In genomic region chr4:34661514-34661913, GRCm38 (mm10) we compare ENCODE assay signal across 22 mouse cellular contexts. TPM values are rescaled to one million over a fixed set of nuclear protein-coding genes. Genes with fewer than 3 reads are reported as not detected.
DNase-seq lines count a peak whose midpoint lies in the region; ATAC-seq lines count a peak whose summit lies in the region.
"Had no signal": no experiment of that assay in that cellular context is flagged by ENCODE, and none has a peak within 500 bp of the region (broad histone marks: within the 10 kb centered on the region; RNA-seq: fewer than 3 reads in every experiment).

No protein-coding gene starts in this region.

- H3K9me3 ChIP-seq in liver, embryonic 13.5 days (replicated peaks): no peaks in the 10 kb centered on the region
- no peaks in the 10 kb centered on the region for H3K9me3 ChIP-seq in liver, embryonic 11.5 days (ENCODE audit: control insufficient read depth, low read length)
- no peaks in the 10 kb centered on the region for H3K9me3 ChIP-seq in midbrain, embryonic 16.5 days (replicated peaks; ENCODE audit: control insufficient read depth, low read length, poor library complexity, severe bottlenecking)
- H3K9me3 ChIP-seq in midbrain, embryonic 10.5 days (replicated peaks): no peaks in the 10 kb centered on the region
- no peaks in the 10 kb centered on the region for H3K9me3 ChIP-seq in stomach, embryonic 16.5 days (replicated peaks; ENCODE audit: control insufficient read depth, low read length)
- H3K9me3 ChIP-seq: forebrain, embryonic 15.5 days; heart, embryonic 15.5 days; kidney, embryonic 15.5 days; midbrain, embryonic 15.5 days had no signal

- ATAC-seq in frontal cortex, adult (ENCODE audit: low TSS enrichment): peak; percentile 21
- 0 out of 2 replicates have a peak, but pooled peaks have one; percentile 23 for ATAC-seq in liver, embryonic 13.5 days (ENCODE audit: low read depth)
- ATAC-seq in liver, embryonic 11.5 days (replicated peaks; ENCODE audit: low FRiP score): no peak
- ATAC-seq in midbrain, embryonic 16.5 days: peak; percentile 39; the same call in 1 of the 2 replicates
- 0 out of 2 replicates have a peak, but pooled peaks have one; percentile 37 for ATAC-seq in stomach, embryonic 16.5 days (ENCODE audit: insufficient read depth, low FRiP score)
- ATAC-seq: forebrain, embryonic 15.5 days; hindbrain, embryonic 16.5 days; midbrain, embryonic 15.5 days had no signal

- no peak for DNase-seq in frontal cortex, postnatal 10 days (ENCODE audit: low spot score in 2 of 2)
- DNase-seq in liver, embryonic 13.5 days: no peak
- no peak for DNase-seq in liver, embryonic 11.5 days (ENCODE audit: low spot score)
- DNase-seq in midbrain, embryonic 10.5 days (ENCODE audit: low spot score): no peak
- DNase-seq in spleen, postnatal 4 days (ENCODE audit: low spot score in 2 of 2): no peak
- DNase-seq: adrenal gland, postnatal 25 days; cerebellum, adult 11 months; cerebellum, adult 9-11 months; gastrocnemius, postnatal 14 days; heart, postnatal 36 days; kidney, adult 11 months; kidney, postnatal 36 days; layer of hippocampus, adult 9-11 months; left cerebral cortex, postnatal 4 days had no signal

- no peak overlapping the region for H3K4me3 ChIP-seq in liver, embryonic 13.5 days (replicated peaks)
- no peak overlapping the region for H3K4me3 ChIP-seq in liver, embryonic 11.5 days (ENCODE audit: low read depth, low read length)
- no peak overlapping the region for H3K4me3 ChIP-seq in midbrain, embryonic 16.5 days (ENCODE audit: low read depth, low read length)
- H3K4me3 ChIP-seq in midbrain, embryonic 10.5 days: no peak overlapping the region
- H3K4me3 ChIP-seq in stomach, embryonic 16.5 days (replicated peaks; ENCODE audit: low read length): no peak overlapping the region
- H3K4me3 ChIP-seq: forebrain, embryonic 15.5 days; heart, embryonic 15.5 days; kidney, embryonic 15.5 days; midbrain, embryonic 15.5 days had no signal

- no peak overlapping the region for H3K4me2 ChIP-seq in liver, embryonic 13.5 days
- no peak overlapping the region for H3K4me2 ChIP-seq in liver, embryonic 11.5 days
- no peak overlapping the region for H3K4me2 ChIP-seq in midbrain, embryonic 16.5 days (ENCODE audit: low read length)
- no peak overlapping the region for H3K4me2 ChIP-seq in stomach, embryonic 16.5 days (ENCODE audit: low read depth, low read length)
- H3K4me2 ChIP-seq: forebrain, embryonic 15.5 days; heart, embryonic 15.5 days; kidney, embryonic 15.5 days; midbrain, embryonic 15.5 days had no signal

- no peaks in the 10 kb centered on the region for H3K4me1 ChIP-seq in liver, embryonic 13.5 days (replicated peaks)
- no peaks in the 10 kb centered on the region for H3K4me1 ChIP-seq in liver, embryonic 11.5 days (replicated peaks; ENCODE audit: control insufficient read depth, insufficient read depth, low read length)
- H3K4me1 ChIP-seq in midbrain, embryonic 16.5 days (ENCODE audit: control insufficient read depth, insufficient read depth, low read length): no peaks in the 10 kb centered on the region
- no peaks in the 10 kb centered on the region for H3K4me1 ChIP-seq in midbrain, embryonic 10.5 days
- H3K4me1 ChIP-seq in stomach, embryonic 16.5 days (ENCODE audit: control insufficient read depth, insufficient read depth, low read length): no peaks in the 10 kb centered on the region
- H3K4me1 ChIP-seq: forebrain, embryonic 15.5 days; heart, embryonic 15.5 days; kidney, embryonic 15.5 days; midbrain, embryonic 15.5 days had no signal

- H3K27ac ChIP-seq in liver, embryonic 13.5 days: no peak overlapping the region
- no peak overlapping the region for H3K27ac ChIP-seq in liver, embryonic 11.5 days (ENCODE audit: low read depth, low read length)
- no peak overlapping the region for H3K27ac ChIP-seq in midbrain, embryonic 16.5 days (ENCODE audit: low read length)
- no peak overlapping the region for H3K27ac ChIP-seq in midbrain, embryonic 10.5 days (replicated peaks)
- no peak overlapping the region for H3K27ac ChIP-seq in stomach, embryonic 16.5 days (ENCODE audit: low read length)
- H3K27ac ChIP-seq: forebrain, embryonic 15.5 days; heart, embryonic 15.5 days; kidney, embryonic 15.5 days; midbrain, embryonic 15.5 days had no signal

- 84% methylated on average over 2 of the region's 2 CpGs for WGBS in liver, embryonic 13.5 days (ENCODE audit: insufficient replicate concordance)
- 90% methylated on average over 2 of the region's 2 CpGs for WGBS in liver, embryonic 11.5 days
- WGBS in midbrain, embryonic 16.5 days: 96% methylated on average over 2 of the region's 2 CpGs
- 86% methylated on average over 2 of the region's 2 CpGs for WGBS in midbrain, embryonic 10.5 days
- 94% methylated on average over 2 of the region's 2 CpGs for WGBS in stomach, embryonic 16.5 days

- H3K27me3 ChIP-seq in liver, embryonic 13.5 days: no peaks in the 10 kb centered on the region
- H3K27me3 ChIP-seq in liver, embryonic 11.5 days (replicated peaks; ENCODE audit: control insufficient read depth, insufficient read depth, low read length): no peaks in the 10 kb centered on the region
- no peaks in the 10 kb centered on the region for H3K27me3 ChIP-seq in midbrain, embryonic 16.5 days (ENCODE audit: control insufficient read depth, insufficient read depth, low read depth, low read length)
- H3K27me3 ChIP-seq in midbrain, embryonic 10.5 days (ENCODE audit: low read depth, poor library complexity, severe bottlenecking): no peaks in the 10 kb centered on the region
- no peaks in the 10 kb centered on the region for H3K27me3 ChIP-seq in stomach, embryonic 16.5 days (ENCODE audit: control insufficient read depth, insufficient read depth, low read length)
- H3K27me3 ChIP-seq: forebrain, embryonic 15.5 days; heart, embryonic 15.5 days; kidney, embryonic 15.5 days; midbrain, embryonic 15.5 days had no signal

- H3K36me3 ChIP-seq in liver, embryonic 13.5 days: peaks cover 74% of the 10 kb centered on the region
- H3K36me3 ChIP-seq in liver, embryonic 11.5 days (ENCODE audit: control insufficient read depth, insufficient read depth, low read length): peaks cover 41% of the 10 kb centered on the region
- peaks cover 37% of the 10 kb centered on the region for H3K36me3 ChIP-seq in midbrain, embryonic 16.5 days (ENCODE audit: control insufficient read depth, insufficient read depth, low read length)
- H3K36me3 ChIP-seq in midbrain, embryonic 10.5 days: peaks cover 97% of the 10 kb centered on the region
- peaks cover 26% of the 10 kb centered on the region for H3K36me3 ChIP-seq in stomach, embryonic 16.5 days (ENCODE audit: control insufficient read depth, insufficient read depth, low read length)

- no peak overlapping the region for H3K9ac ChIP-seq in liver, embryonic 13.5 days
- no peak overlapping the region for H3K9ac ChIP-seq in liver, embryonic 11.5 days (ENCODE audit: low read depth, low read length)
- no peak overlapping the region for H3K9ac ChIP-seq in midbrain, embryonic 16.5 days (ENCODE audit: low read depth, low read length)
- no peak overlapping the region for H3K9ac ChIP-seq in stomach, embryonic 16.5 days (ENCODE audit: low read length)
- H3K9ac ChIP-seq: forebrain, embryonic 15.5 days; heart, embryonic 15.5 days; kidney, embryonic 15.5 days; midbrain, embryonic 15.5 days had no signal

RNA-seq across cellular contexts. Expression of gene Slc35a1, which starts 25.7 kb away (rescaled TPM):
- 20.4 and 20.7 TPM in 2 replicates for polyA plus RNA-seq in liver, embryonic 13.5 days (2015; fragmentation: Nextera tagmentation; extraction: Ambion mirVana)
- polyA plus RNA-seq in liver, embryonic 11.5 days (2014; fragmentation: Nextera tagmentation; extraction: Ambion mirVana): 40.1 and 42.8 TPM in 2 replicates
- polyA plus RNA-seq in midbrain, embryonic 16.5 days (2015; fragmentation: Nextera tagmentation; extraction: Ambion mirVana): 47.3 and 48.7 TPM in 2 replicates
- polyA plus RNA-seq in midbrain, embryonic 10.5 days (2016; fragmentation: Nextera tagmentation; extraction: Ambion mirVana): 63.4 and 68.0 TPM in 2 replicates
- 67.3 and 84.3 TPM in 2 replicates for polyA plus RNA-seq in stomach, embryonic 16.5 days (2015; fragmentation: Nextera tagmentation; extraction: Ambion mirVana)

RNA-seq across cellular contexts. Expression of gene Rars2, which starts 46.8 kb away (rescaled TPM):
- 41.0 and 48.9 TPM in 2 replicates for polyA plus RNA-seq in liver, embryonic 13.5 days (2015; fragmentation: Nextera tagmentation; extraction: Ambion mirVana)
- polyA plus RNA-seq in liver, embryonic 11.5 days (2014; fragmentation: Nextera tagmentation; extraction: Ambion mirVana): 70.9 and 85.1 TPM in 2 replicates
- 50.4 and 59.3 TPM in 2 replicates for polyA plus RNA-seq in midbrain, embryonic 16.5 days (2015; fragmentation: Nextera tagmentation; extraction: Ambion mirVana)
- polyA plus RNA-seq in midbrain, embryonic 10.5 days (2016; fragmentation: Nextera tagmentation; extraction: Ambion mirVana): 75.2 and 79.0 TPM in 2 replicates
- polyA plus RNA-seq in stomach, embryonic 16.5 days (2015; fragmentation: Nextera tagmentation; extraction: Ambion mirVana): 68.2 and 68.8 TPM in 2 replicates

RNA-seq across cellular contexts. Expression of gene Orc3, which starts 46.8 kb away (rescaled TPM):
- polyA plus RNA-seq in liver, embryonic 13.5 days (2015; fragmentation: Nextera tagmentation; extraction: Ambion mirVana): 55.8 and 70.1 TPM in 2 replicates
- polyA plus RNA-seq in liver, embryonic 11.5 days (2014; fragmentation: Nextera tagmentation; extraction: Ambion mirVana): 116 and 130 TPM in 2 replicates
- 78.6 and 86.0 TPM in 2 replicates for polyA plus RNA-seq in midbrain, embryonic 16.5 days (2015; fragmentation: Nextera tagmentation; extraction: Ambion mirVana)
- polyA plus RNA-seq in midbrain, embryonic 10.5 days (2016; fragmentation: Nextera tagmentation; extraction: Ambion mirVana): 109 TPM in 2 replicates
- 72.2 and 77.5 TPM in 2 replicates for polyA plus RNA-seq in stomach, embryonic 16.5 days (2015; fragmentation: Nextera tagmentation; extraction: Ambion mirVana)
